Mouse (Mus musculus): ENCODE results near the gene Dpp8.

GRCm38 (mm10) chr9:65021887-65022579 is 10.2 kb upstream of the Dpp8 start:
- no peak; the same call in 1 of the 2 replicates for TF ChIP-seq MAX (IDR thresholded peaks at IDR 0.05; ENCODE audit: low read length)
- TF ChIP-seq POLR2A (IDR thresholded peaks at IDR 0.05; ENCODE audit: control insufficient read depth in 1 of 2, insufficient read depth in 1 of 2, low read depth in 1 of 2, low read length in 2 of 2, poor library complexity in 1 of 2) = no peak
- no peak for TF ChIP-seq CTCF (IDR thresholded peaks at IDR 0.05 in 2 of 3, conservative IDR thresholded peaks at IDR 0.05 in 1 of 3; ENCODE audit: control insufficient read depth in 1 of 3, insufficient read depth in 1 of 3, low read depth in 2 of 3, low read length in 3 of 3, poor library complexity in 1 of 3, severe bottlenecking in 1 of 3)
- TF ChIP-seq ZC3H11A (IDR thresholded peaks at IDR 0.05; ENCODE audit: low read depth, low read length) = no peak
- TF ChIP-seq HCFC1 (IDR thresholded peaks at IDR 0.05; ENCODE audit: low read depth, low read length) = no peak
- TF ChIP-seq MXI1 (IDR thresholded peaks at IDR 0.05; ENCODE audit: low read depth, low read length) = no peak
- no peak; a peak in 1 of 4 replicates for TF ChIP-seq EP300 (IDR thresholded peaks at IDR 0.05; ENCODE audit: low read depth in 1 of 2, low read length in 2 of 2)
- TF ChIP-seq JUND (IDR thresholded peaks at IDR 0.05; ENCODE audit: low read depth, low read length) = no peak
- TF ChIP-seq POLR2AphosphoS5 (IDR thresholded peaks at IDR 0.05; ENCODE audit: borderline replicate concordance, low read depth, low read length) = no peak
- TF ChIP-seq POLR2AphosphoS2 (IDR thresholded peaks at IDR 0.05; ENCODE audit: low read length) = no peak
- TF ChIP-seq ETS1 (IDR thresholded peaks at IDR 0.05; ENCODE audit: low read depth, low read length) = no peak
- no peak for TF ChIP-seq GATA1 (IDR thresholded peaks at IDR 0.05; ENCODE audit: low read depth, low read length)
- TF ChIP-seq TAL1 (IDR thresholded peaks at IDR 0.05; ENCODE audit: low read length) = no peak

Data from MEL (cell line).